Mouse (Mus musculus) heart, embryonic 11.5 days (tissue): ENCODE results near the gene Rplp2. TPM values are rescaled to one million over a fixed set of nuclear protein-coding genes. Genes with fewer than 3 reads are reported as not detected.
A peak's percentile ranks its signal among the peaks of the same experiment; 100 is the strongest.

Experiments used
- ATAC-seq: fragments of 200-750 bp; cut with Nextera tagmentation; replicated peaks from 2 replicates; pipeline ENCODE4 v1.8.0; 2017; ENCODE audit warnings: moderate library complexity; ENCODE audit not compliant: insufficient number of reproducible peaks, low FRiP score, low TSS enrichment
- H3K27ac ChIP-seq: fragments of 300-500 bp; sonication (generic); 2 replicates; pipeline ENCODE4 v1.5.1; 2014; ENCODE audit warnings: mild to moderate bottlenecking, low read depth, low read length
- H3K27me3 ChIP-seq: fragments of 300-500 bp; sonication (generic); 2 replicates; pipeline ENCODE4 v1.6.1; 2014; ENCODE audit warnings: mild to moderate bottlenecking, low read length, mixed read lengths; ENCODE audit not compliant: control insufficient read depth, insufficient read depth
- H3K36me3 ChIP-seq: fragments of 300-500 bp; sonication (generic); 2 replicates; pipeline ENCODE4 v1.6.1; 2014; ENCODE audit warnings: mild to moderate bottlenecking, low read length, moderate library complexity, mixed read lengths; ENCODE audit not compliant: control insufficient read depth, insufficient read depth
- H3K4me1 ChIP-seq: fragments of 300-500 bp; sonication (generic); 2 replicates; pipeline ENCODE4 v1.6.1; 2014; ENCODE audit warnings: low read length; ENCODE audit not compliant: control insufficient read depth, insufficient read depth
- H3K4me2 ChIP-seq: fragments of 300-500 bp; sonication (generic); 2 replicates; pipeline ENCODE4 v1.6.1; 2014; ENCODE audit warnings: mild to moderate bottlenecking, moderate library complexity
- H3K4me3 ChIP-seq: fragments of 300-500 bp; sonication (generic); 2 replicates; pipeline ENCODE4 v1.5.1; 2014; ENCODE audit warnings: low read depth, low read length
- H3K9ac ChIP-seq: fragments of 300-500 bp; sonication (generic); 2 replicates; pipeline ENCODE4 v1.6.1; 2014; ENCODE audit warnings: mild to moderate bottlenecking, low read depth, low read length, moderate library complexity
- H3K9me3 ChIP-seq: fragments of 300-500 bp; sonication (generic); replicated peaks from 2 replicates; pipeline ENCODE4 v1.6.1; 2016; ENCODE audit warnings: low read length; ENCODE audit not compliant: control insufficient read depth
- WGBS: fragments of 180-500 bp; shearing (Covaris S2); extraction: QIAGEN DNeasy Blood & Tissue Kit; methylation state at CpG from one replicate; pipeline ENCODE4 v1.1.7; 2014; ENCODE audit not compliant: insufficient replicate concordance; 5-methylcytosine and 5-hydroxymethylcytosine counted together
- polyA plus RNA-seq: library from polyadenylated mRNA; unstranded; fragments of >200 nt; fragmentation: Nextera tagmentation; extraction: Ambion mirVana; gene quantifications from 2 replicates; pipeline ENCODE4 v1.2.1, GENCODE M21; 2014

Gene Rplp2
- polyA plus RNA-seq, 1 experiment from 2014 or later: 1,016 TPM

- no peak for ATAC-seq
- Histone ChIP-seq H3K4me3 (peak overlapping the region; percentile 16), H3K4me1 (peaks cover 24% of the 10 kb centered on the region), H3K4me2 (peak overlapping the region; percentile 35), H3K9ac (peak overlapping the region; percentile 43; the same call in 1 of the 2 replicates), H3K9me3 (no peaks in the 10 kb centered on the region), H3K27ac (no peak overlapping the region), H3K27me3 (no peaks in the 10 kb centered on the region), H3K36me3 (0 out of 2 replicates have a peak, but pooled peaks cover 8% of the 10 kb centered on the region)
- 47% methylated on average over 5 of the region's 5 CpGs for WGBS
Observed at GRCm38 (mm10) chr7:141428701-141429100, 18.5 kb upstream of the Rplp2 start.

GRCm38 (mm10) chr7:141429310-141429709, 17.9 kb upstream of the Rplp2 start, which contains the start of gene Cend1:
Gene Cend1, minus strand, starts transcription at chr7:141429491.
- H3K4me3 ChIP-seq: peak within 1 kb of the TSS; percentile 16
- H3K4me2 ChIP-seq: peak within 1 kb of the TSS; percentile 35
- H3K9me3 ChIP-seq: no peaks in the 10 kb centered on the region
- ATAC-seq: peak; percentile 56
- peak within 1 kb of the TSS; percentile 43; the same call in 1 of the 2 replicates for H3K9ac ChIP-seq
- H3K27me3 ChIP-seq: no peaks in the 10 kb centered on the region
- 3% methylated on average over 19 of the region's 19 CpGs for WGBS
- peaks cover 30% of the 10 kb centered on the region for H3K4me1 ChIP-seq
- H3K36me3 ChIP-seq: 0 out of 2 replicates have a peak, but pooled peaks cover 8% of the 10 kb centered on the region
- peak within 1 kb of the TSS; percentile 71 for H3K27ac ChIP-seq

DNA sequence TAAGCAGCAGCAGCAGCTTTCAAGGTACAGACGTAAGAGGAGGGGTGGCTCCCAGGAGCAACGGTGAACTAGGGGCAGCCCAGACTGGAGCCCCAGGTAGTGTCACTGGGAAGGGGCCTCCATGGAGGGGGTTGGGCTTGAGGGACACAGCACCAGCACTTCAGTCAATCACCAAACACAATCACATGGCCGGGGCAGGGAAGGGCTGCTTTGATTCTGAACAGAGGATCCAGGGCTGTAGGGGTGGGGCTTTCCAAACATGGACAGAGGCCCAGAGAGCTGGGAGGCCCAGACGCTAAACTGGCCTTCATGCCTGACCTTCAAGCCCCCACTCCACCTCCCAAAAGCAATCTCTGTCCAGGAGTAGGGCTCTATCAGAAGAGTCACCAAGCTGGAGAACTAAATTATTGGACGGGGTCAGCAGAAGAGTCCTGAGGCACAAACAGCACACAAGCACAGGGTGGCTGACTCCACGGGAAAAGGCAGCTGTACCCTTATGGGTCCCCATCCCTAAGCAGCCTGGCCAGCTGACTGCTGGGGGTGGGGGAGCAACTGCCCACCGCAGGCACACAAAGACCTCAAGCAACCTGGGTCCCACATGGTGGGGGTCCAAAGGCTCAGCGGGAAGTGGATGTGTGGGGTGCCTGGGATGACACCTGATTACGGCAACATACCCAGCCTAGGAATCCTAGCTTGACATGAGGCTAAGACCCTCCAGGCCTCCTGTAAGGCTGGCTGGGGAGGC, 17.2 kb upstream of the Rplp2 start:
- H3K36me3 ChIP-seq: 0 out of 2 replicates have a peak, but pooled peaks cover 8% of the 10 kb centered on the region
- H3K4me3 ChIP-seq: peak overlapping the region; percentile 16; the same call in 1 of the 2 replicates
- 49% methylated on average over 9 of the region's 9 CpGs for WGBS
- peaks cover 37% of the 10 kb centered on the region for H3K4me1 ChIP-seq
- H3K9me3 ChIP-seq: no peaks in the 10 kb centered on the region
- peak; percentile 44; the same call in 1 of the 2 replicates for ATAC-seq
- H3K27me3 ChIP-seq: no peaks in the 10 kb centered on the region
- peak overlapping the region; percentile 39; the same call in 1 of the 2 replicates for H3K9ac ChIP-seq
- peak overlapping the region; percentile 35 for H3K4me2 ChIP-seq
- peak overlapping the region; percentile 71 for H3K27ac ChIP-seq

- Histone ChIP-seq H3K27ac (peak overlapping the region; percentile 71), H3K9me3 (no peaks in the 10 kb centered on the region), H3K4me2 (no peak overlapping the region), H3K27me3 (no peaks in the 10 kb centered on the region), H3K4me1 (peaks cover 41% of the 10 kb centered on the region), H3K36me3 (0 out of 2 replicates have a peak, but pooled peaks cover 8% of the 10 kb centered on the region), H3K4me3 (no peak overlapping the region), H3K9ac (no peak overlapping the region)
- ATAC-seq: no peak
- 92% methylated on average over 9 of the region's 9 CpGs for WGBS
Observed at GRCm38 (mm10) chr7:141430585-141431240, 16.5 kb upstream of the Rplp2 start.

- no peaks in the 10 kb centered on the region for H3K9me3 ChIP-seq
- peaks cover 39% of the 10 kb centered on the region for H3K4me1 ChIP-seq
- no peaks in the 10 kb centered on the region for H3K27me3 ChIP-seq
- 93% methylated on average over 19 of the region's 19 CpGs for WGBS
- no peak overlapping the region for H3K9ac ChIP-seq
- H3K4me2 ChIP-seq: no peak overlapping the region
- H3K36me3 ChIP-seq: 0 out of 2 replicates have a peak, but pooled peaks cover 8% of the 10 kb centered on the region
- ATAC-seq: no peak
- H3K27ac ChIP-seq: no peak overlapping the region
- H3K4me3 ChIP-seq: no peak overlapping the region
Observed at GRCm38 (mm10) chr7:141431434-141432185, 15.6 kb upstream of the Rplp2 start.

DNA sequence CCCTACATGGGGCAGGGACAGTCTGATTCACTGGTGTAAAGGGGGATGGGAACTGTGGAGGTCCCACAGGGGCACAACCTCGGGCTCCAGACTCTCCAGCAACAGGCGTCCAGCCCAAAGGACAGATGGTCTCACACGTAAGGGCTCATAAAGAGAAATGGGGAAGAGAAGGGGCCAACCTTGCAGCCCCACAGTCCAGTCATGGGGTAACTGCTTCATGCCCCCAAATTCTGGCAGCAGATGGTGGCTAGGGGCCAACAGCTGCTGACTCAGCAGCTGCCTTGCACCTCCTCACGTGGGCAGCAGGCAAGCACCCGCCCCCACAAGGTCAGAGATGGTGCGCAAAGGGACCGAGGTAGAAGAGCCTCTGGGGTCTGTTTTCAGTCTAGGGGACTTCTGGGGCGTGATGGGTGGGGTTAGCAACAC, 15.0 kb upstream of the Rplp2 start:
- Histone ChIP-seq H3K9me3 (no peaks in the 10 kb centered on the region), H3K4me1 (peaks cover 41% of the 10 kb centered on the region), H3K36me3 (0 out of 2 replicates have a peak, but pooled peaks cover 8% of the 10 kb centered on the region), H3K4me2 (no peak overlapping the region), H3K27ac (no peak overlapping the region), H3K4me3 (no peak overlapping the region), H3K9ac (no peak overlapping the region), H3K27me3 (no peaks in the 10 kb centered on the region)
- WGBS: 85% methylated on average over 8 of the region's 8 CpGs
- no peak for ATAC-seq

GRCm38 (mm10) chr7:141432741-141433516, 14.2 kb upstream of the Rplp2 start:
- no peak overlapping the region for H3K9ac ChIP-seq
- no peaks in the 10 kb centered on the region for H3K9me3 ChIP-seq
- no peaks in the 10 kb centered on the region for H3K27me3 ChIP-seq
- 0 out of 2 replicates have a peak, but pooled peaks cover 8% of the 10 kb centered on the region for H3K36me3 ChIP-seq
- peaks cover 41% of the 10 kb centered on the region for H3K4me1 ChIP-seq
- ATAC-seq: no peak
- WGBS: 83% methylated on average over 6 of the region's 6 CpGs
- no peak overlapping the region for H3K4me2 ChIP-seq
- H3K27ac ChIP-seq: no peak overlapping the region
- H3K4me3 ChIP-seq: no peak overlapping the region
